Mouse (Mus musculus) small intestine, adult 2 months (tissue): ENCODE measurements around the gene Mff. TPM values are rescaled to one million over a fixed set of nuclear protein-coding genes. Genes with fewer than 3 reads are reported as not detected.

Experiments used
- H3K27ac ChIP-seq: fragments of 200-500 bp; 2 replicates; pipeline ENCODE4 v1.5.1; 2012; ENCODE audit warnings: low read depth, low read length, control low read depth, inconsistent platforms; ENCODE audit not compliant: insufficient read depth
- H3K27me3 ChIP-seq: fragments of 200-500 bp; 2 replicates; pipeline ENCODE4 v1.6.1; 2012; ENCODE audit warnings: mild to moderate bottlenecking, moderate library complexity, low read length, inconsistent platforms; ENCODE audit not compliant: control insufficient read depth, insufficient read depth
- H3K36me3 ChIP-seq: fragments of 200-500 bp; 2 replicates; pipeline ENCODE4 v1.6.1; 2012; ENCODE audit warnings: mild to moderate bottlenecking, low read length, control low read depth, inconsistent platforms; ENCODE audit not compliant: control insufficient read depth, insufficient read depth
- H3K4me1 ChIP-seq: fragments of 200-500 bp; 2 replicates; pipeline ENCODE4 v1.6.1; 2012; ENCODE audit warnings: low read length, inconsistent platforms, mixed read lengths; ENCODE audit not compliant: control insufficient read depth, insufficient read depth, insufficient read length
- H3K4me3 ChIP-seq: fragments of 200-500 bp; 2 replicates; pipeline ENCODE4 v1.5.1; 2012; ENCODE audit warnings: low read depth, mild to moderate bottlenecking, control low read depth, inconsistent platforms, low read length, moderate library complexity
- CTCF ChIP-seq: fragments of 200-500 bp; IDR thresholded peaks from 2 replicates; pipeline ENCODE4 v1.5.1; 2012; ENCODE audit warnings: low read depth, mild to moderate bottlenecking, control low read depth, inconsistent platforms, low read length, moderate library complexity, mixed read lengths; ENCODE audit not compliant: insufficient replicate concordance, insufficient read length; ENCODE audit errors: extremely low read depth
- POLR2A ChIP-seq: fragments of 200-500 bp; IDR thresholded peaks from 2 replicates; pipeline ENCODE4 v1.6.1; 2012; ENCODE audit warnings: low read depth, mild to moderate bottlenecking, control low read depth, inconsistent platforms, low read length, moderate library complexity
- WGBS: fragments of 180-500 bp; shearing (Covaris S2); methylation state at CpG from one replicate; pipeline ENCODE4 v1.1.7; 2018; 5-methylcytosine and 5-hydroxymethylcytosine counted together
- polyA plus RNA-seq: library from polyadenylated mRNA; depleted of rRNA; stranded (reverse); fragments of >200 nt; gene quantifications from 2 replicates; pipeline ENCODE4 v1.2.3, GENCODE M21; 2012

The Mff gene
- polyA plus RNA-seq, 1 experiment, result 31.7 TPM

- whole genome bisulfite sequencing, result 91% methylated on average over 4 of the region's 4 CpGs
- no peak for TF ChIP-seq POLR2A
- no peak for TF ChIP-seq CTCF
These were observed 21.7 kb downstream of the Mff start for GRCm38 (mm10) chr1:82746408-82746807.

GRCm38 (mm10) chr1:82747714-82748452 is 23.2 kb downstream of the Mff start:
- Histone ChIP-seq H3K27me3 (no peaks in the 10 kb centered on the region), H3K4me3 (no peak overlapping the region), H3K4me1 (no peaks in the 10 kb centered on the region), H3K36me3 (peaks cover 34% of the 10 kb centered on the region), H3K27ac (no peak overlapping the region)
- WGBS, result 89% methylated on average over 2 of the region's 2 CpGs
- TF ChIP-seq POLR2A (no peak), CTCF (no peak)

More at GRCm38 (mm10) chr1:82746408-82746807, 21.7 kb downstream of the Mff start:
- Histone ChIP-seq H3K4me1 (no peaks in the 10 kb centered on the region), H3K36me3 (peaks cover 35% of the 10 kb centered on the region), H3K27me3 (no peaks in the 10 kb centered on the region), H3K27ac (no peak overlapping the region), H3K4me3 (no peak overlapping the region)

GRCm38 (mm10) chr1:82759520-82759919 is 34.8 kb downstream of the Mff start:
- 70% methylated on average over 1 of the region's 1 CpGs for WGBS
- Histone ChIP-seq H3K4me1 (peaks cover 15% of the 10 kb centered on the region; the same call in 1 of the 2 replicates), H3K27ac (no peak overlapping the region), H3K27me3 (no peaks in the 10 kb centered on the region), H3K4me3 (no peak overlapping the region), H3K36me3 (peaks cover 60% of the 10 kb centered on the region)
- TF ChIP-seq POLR2A, result no peak
- TF ChIP-seq CTCF, result no peak

GRCm38 (mm10) chr1:82761454-82762169 is 36.9 kb downstream of the Mff start:
- TF ChIP-seq POLR2A (no peak), CTCF (no peak)
- H3K4me3 ChIP-seq, result no peak overlapping the region
- no peaks in the 10 kb centered on the region for H3K27me3 ChIP-seq
- peaks cover 18% of the 10 kb centered on the region; the same call in 1 of the 2 replicates for H3K4me1 ChIP-seq
- peaks cover 55% of the 10 kb centered on the region for H3K36me3 ChIP-seq
- H3K27ac ChIP-seq, result peak overlapping the region; percentile 70
- WGBS, result 34% methylated on average over 8 of the region's 8 CpGs

GRCm38 (mm10) chr1:82762274-82762673 is 37.6 kb downstream of the Mff start:
- peak; percentile 45; the same call in 1 of the 2 replicates for TF ChIP-seq CTCF
- TF ChIP-seq POLR2A, result no peak
- peak overlapping the region; percentile 27; the same call in 1 of the 2 replicates for H3K27ac ChIP-seq
- peaks cover 18% of the 10 kb centered on the region; the same call in 1 of the 2 replicates for H3K4me1 ChIP-seq
- peaks cover 50% of the 10 kb centered on the region for H3K36me3 ChIP-seq
- WGBS, result 65% methylated on average over 1 of the region's 1 CpGs
- H3K4me3 ChIP-seq, result no peak overlapping the region
- no peaks in the 10 kb centered on the region for H3K27me3 ChIP-seq

- peak overlapping the region; percentile 91 for H3K27ac ChIP-seq
- peak overlapping the region; percentile 10; the same call in 1 of the 2 replicates for H3K4me3 ChIP-seq
- peaks cover 13% of the 10 kb centered on the region; the same call in 1 of the 2 replicates for H3K4me1 ChIP-seq
- WGBS, result 13% methylated on average over 1 of the region's 1 CpGs
- H3K36me3 ChIP-seq, result peaks cover 26% of the 10 kb centered on the region
- TF ChIP-seq CTCF, result no peak
- TF ChIP-seq POLR2A, result no peak
- no peaks in the 10 kb centered on the region for H3K27me3 ChIP-seq
These were observed 41.5 kb downstream of the Mff start for GRCm38 (mm10) chr1:82766227-82766626.

- Histone ChIP-seq H3K4me3 (peak overlapping the region; percentile 10; the same call in 1 of the 2 replicates), H3K27me3 (no peaks in the 10 kb centered on the region), H3K27ac (peak overlapping the region; percentile 91), H3K36me3 (peaks cover 22% of the 10 kb centered on the region), H3K4me1 (peaks cover 11% of the 10 kb centered on the region; the same call in 1 of the 2 replicates)
- TF ChIP-seq POLR2A, result no peak
- no peak for TF ChIP-seq CTCF
- WGBS, result 28% methylated on average over 4 of the region's 4 CpGs
These were observed 42.0 kb downstream of the Mff start for GRCm38 (mm10) chr1:82766641-82767040.
